Mouse (Mus musculus): ENCODE data around the gene Cchcr1. TPM values are rescaled to one million over a fixed set of nuclear protein-coding genes. Genes with fewer than 3 reads are reported as not detected.

Cchcr1 gene
- 0.92 and 1.5 TPM in 2 replicates for polyA plus RNA-seq (2021; fragmentation: Nextera tagmentation)
- long read RNA-seq, experiment 1, partial matches to known transcripts, result 4 of 7 reads
- long read RNA-seq, experiment 1, other reads (novel, unspliced or antisense), result 2 of 7 reads
- long read RNA-seq, experiment 2, partial matches to known transcripts, result 3 of 10 reads
- long read RNA-seq, experiment 2, other reads (novel, unspliced or antisense), result 6 of 10 reads

GRCm38 (mm10) chr17:35516652-35517500 is at the start of gene Cchcr1, which contains the start of gene Tcf19:
Gene Cchcr1 (plus strand): TSS chr17:35517100.
Gene Tcf19 (minus strand): TSS chr17:35516824.

GRCm38 (mm10) chr17:35469842-35470751 is 46.8 kb upstream of the Cchcr1 start, which contains the start of gene H2-Q10:
Gene H2-Q10 (plus strand): TSS chr17:35470089.

GRCm38 (mm10) chr17:35505776-35506175 is 11.1 kb upstream of the Cchcr1 start, which contains the start of gene Pou5f1:
Gene Pou5f1 (plus strand): TSS chr17:35506018.

GRCm38 (mm10) chr17:35532901-35533300 is 16.0 kb downstream of the Cchcr1 start, which contains the start of gene Psors1c2:
Gene Psors1c2 (plus strand): TSS chr17:35533201.

GRCm38 (mm10) chr17:35551881-35552414 is 35.0 kb downstream of the Cchcr1 start, which contains the start of gene Cdsn:
Gene Cdsn (plus strand): TSS chr17:35552128.

GRCm38 (mm10) chr17:35567150-35567549 is 50.2 kb downstream of the Cchcr1 start, which contains the start of gene 2300002M23Rik:
Gene 2300002M23Rik (plus strand): TSS chr17:35567450.

Other genes with a start within 250 kb of the Cchcr1 start
- gene H2-Q1, start 196.7 kb upstream of the Cchcr1 start, polyA plus RNA-seq (2021; fragmentation: Nextera tagmentation), result 0.13 TPM in 1 of 2 replicates, not detected in the other
- 0.13 and 0.69 TPM in 2 replicates for gene H2-Q2, start 174.9 kb upstream of the Cchcr1 start, polyA plus RNA-seq (2021; fragmentation: Nextera tagmentation)
- gene H2-Q4, start 137.5 kb upstream of the Cchcr1 start, polyA plus RNA-seq (2021; fragmentation: Nextera tagmentation), result 0.09 and 0.36 TPM in 2 replicates
- gene H2-Q6, start 92.2 kb upstream of the Cchcr1 start, polyA plus RNA-seq (2021; fragmentation: Nextera tagmentation), result 1.2 and 1.6 TPM in 2 replicates
- 2.5 and 2.7 TPM in 2 replicates for gene H2-Q7, start 77.9 kb upstream of the Cchcr1 start, polyA plus RNA-seq (2021; fragmentation: Nextera tagmentation)
- not detected in 2 replicates for gene H2-Q10, start 47.0 kb upstream of the Cchcr1 start, polyA plus RNA-seq (2021; fragmentation: Nextera tagmentation)
- gene Pou5f1, start 11.1 kb upstream of the Cchcr1 start, polyA plus RNA-seq (2021; fragmentation: Nextera tagmentation), result not detected in 2 replicates
- 4.4 and 6.9 TPM in 2 replicates for gene Tcf19, start 276 bp upstream of the Cchcr1 start, polyA plus RNA-seq (2021; fragmentation: Nextera tagmentation)
- gene Psors1c2, start 16.1 kb downstream of the Cchcr1 start, polyA plus RNA-seq (2021; fragmentation: Nextera tagmentation), result not detected in 2 replicates
- gene Cdsn, start 35.0 kb downstream of the Cchcr1 start, polyA plus RNA-seq (2021; fragmentation: Nextera tagmentation), result 0.31 and 0.38 TPM in 2 replicates
- 0.11 TPM in 1 of 2 replicates, not detected in the other for gene 2300002M23Rik, start 50.4 kb downstream of the Cchcr1 start, polyA plus RNA-seq (2021; fragmentation: Nextera tagmentation)
- gene Sfta2, start 84.4 kb downstream of the Cchcr1 start, polyA plus RNA-seq (2021; fragmentation: Nextera tagmentation), result not detected in 2 replicates
- gene Gm9573, start 109.5 kb downstream of the Cchcr1 start, polyA plus RNA-seq (2021; fragmentation: Nextera tagmentation), result not detected in 2 replicates
- not detected in 2 replicates for gene Mucl3, start 126.6 kb downstream of the Cchcr1 start, polyA plus RNA-seq (2021; fragmentation: Nextera tagmentation)
- 2.7 and 3.8 TPM in 2 replicates for gene Vars2, start 150.5 kb downstream of the Cchcr1 start, polyA plus RNA-seq (2021; fragmentation: Nextera tagmentation)
- gene Gtf2h4, start 156.6 kb downstream of the Cchcr1 start, polyA plus RNA-seq (2021; fragmentation: Nextera tagmentation), result 28.3 and 28.8 TPM in 2 replicates
- gene Ddr1, start 187.5 kb downstream of the Cchcr1 start, polyA plus RNA-seq (2021; fragmentation: Nextera tagmentation), result 19.8 and 22.8 TPM in 2 replicates

All from layer of hippocampus, adult 6 months (tissue).